Mouse (Mus musculus): Measurements from ENCODE around the gene Hbs1l.
A peak's percentile ranks its signal among the peaks of the same experiment; 100 is the strongest.
"Not testable (repeated sequence)": the region's sequence is repeated elsewhere in the genome, so short reads cannot be mapped to it uniquely, and the experiment has no call there.

Gene Hbs1l

GRCm38 (mm10) chr10:21359086-21359485 lies 63.3 kb downstream of the Hbs1l start:
- DNase-seq (ENCODE audit: low spot score): no peak

- no peak for DNase-seq (ENCODE audit: low spot score)
Measured at GRCm38 (mm10) chr10:21361871-21362270, 66.1 kb downstream of the Hbs1l start.

GRCm38 (mm10) chr10:21363297-21363696 lies 67.5 kb downstream of the Hbs1l start:
- no peak for DNase-seq (ENCODE audit: low spot score)

- DNase-seq (ENCODE audit: low spot score): no peak
Measured at GRCm38 (mm10) chr10:21364946-21365345, 69.2 kb downstream of the Hbs1l start.

GRCm38 (mm10) chr10:21365897-21366296 lies 70.1 kb downstream of the Hbs1l start:
- no peak for DNase-seq (ENCODE audit: low spot score)

GRCm38 (mm10) chr10:21366471-21366870 lies 70.7 kb downstream of the Hbs1l start:
- no peak for DNase-seq (ENCODE audit: low spot score)

- DNase-seq (ENCODE audit: low spot score): no peak
Measured at GRCm38 (mm10) chr10:21367481-21367880, 71.7 kb downstream of the Hbs1l start.

- DNase-seq (ENCODE audit: low spot score): no peak
Measured at GRCm38 (mm10) chr10:21369586-21369985, 73.8 kb downstream of the Hbs1l start.

- no peak for DNase-seq (ENCODE audit: low spot score)
Measured at GRCm38 (mm10) chr10:21372271-21372670, 76.5 kb downstream of the Hbs1l start.

GRCm38 (mm10) chr10:21376682-21377473 lies 81.1 kb downstream of the Hbs1l start, which contains the start of gene Aldh8a1:
Gene Aldh8a1 (plus strand): TSS chr10:21377291.
- no peak for DNase-seq (ENCODE audit: low spot score)

- DNase-seq (ENCODE audit: low spot score): peak; percentile 6
Measured at GRCm38 (mm10) chr10:21378196-21378944, 82.6 kb downstream of the Hbs1l start.

- peak; percentile 56 for DNase-seq (ENCODE audit: low spot score)
Measured at GRCm38 (mm10) chr10:21382914-21383313, 87.1 kb downstream of the Hbs1l start.

- no peak for DNase-seq (ENCODE audit: low spot score)
Measured at GRCm38 (mm10) chr10:21385111-21385663, 89.4 kb downstream of the Hbs1l start.

- no peak for DNase-seq (ENCODE audit: low spot score)
Measured at GRCm38 (mm10) chr10:21389075-21389474, 93.3 kb downstream of the Hbs1l start.

- DNase-seq (ENCODE audit: low spot score): no peak
Measured at GRCm38 (mm10) chr10:21390440-21390839, 94.7 kb downstream of the Hbs1l start.

- no peak for DNase-seq (ENCODE audit: low spot score)
Measured at GRCm38 (mm10) chr10:21391286-21391685, 95.5 kb downstream of the Hbs1l start.

- DNase-seq (ENCODE audit: low spot score): no peak
Measured at GRCm38 (mm10) chr10:21393390-21393789, 97.6 kb downstream of the Hbs1l start.

GRCm38 (mm10) chr10:21395426-21396139 lies 99.8 kb downstream of the Hbs1l start:
- DNase-seq (ENCODE audit: low spot score): no peak

GRCm38 (mm10) chr10:21398873-21399425 lies 103.2 kb downstream of the Hbs1l start:
- not testable (repeated sequence) for DNase-seq (ENCODE audit: low spot score)

- DNase-seq (ENCODE audit: low spot score): no peak
Measured at GRCm38 (mm10) chr10:21399622-21400021, 103.8 kb downstream of the Hbs1l start.

GRCm38 (mm10) chr10:21400031-21400430 lies 104.3 kb downstream of the Hbs1l start:
- no peak for DNase-seq (ENCODE audit: low spot score)

- no peak for DNase-seq (ENCODE audit: low spot score)
Measured at GRCm38 (mm10) chr10:21400453-21400852, 104.7 kb downstream of the Hbs1l start.
